Mouse (Mus musculus) limb, embryonic 14.5 days (tissue): ENCODE measurements at regions not wholly inside any gene's neighbourhood (a gene's known extent, or its start where the extent isn't known, plus 50 kb on each side); places are given as distances from the start of the nearest gene placed in this dataset.

Experiments
- ATAC-seq: fragments of 200-750 bp; cut with Nextera tagmentation; 2 replicates; pipeline ENCODE4 v1.8.0; 2017; ENCODE audit warnings: low read depth, moderate number of reproducible peaks, moderate TSS enrichment; ENCODE audit not compliant: low FRiP score
- DNase-seq: peaks from one replicate; pipeline ENCODE4 v3.0.0-alpha.2; 2015; ENCODE audit warnings: low spot score
- H3K27ac ChIP-seq: fragments of 300-500 bp; sonication (generic); replicated peaks from 2 replicates; pipeline ENCODE4 v1.5.1; 2014; ENCODE audit warnings: low read depth, mild to moderate bottlenecking, low read length, moderate library complexity, mixed read lengths
- H3K27me3 ChIP-seq: fragments of 300-500 bp; sonication (generic); 2 replicates; pipeline ENCODE4 v1.6.1; 2014; ENCODE audit warnings: low read length, mixed read lengths; ENCODE audit not compliant: control insufficient read depth, insufficient read depth
- H3K36me3 ChIP-seq: fragments of 300-500 bp; sonication (generic); 2 replicates; pipeline ENCODE4 v1.6.1; 2014; ENCODE audit warnings: mild to moderate bottlenecking, low read length, moderate library complexity, mixed read lengths; ENCODE audit not compliant: control insufficient read depth, insufficient read depth
- H3K4me1 ChIP-seq: fragments of 300-500 bp; sonication (generic); 2 replicates; pipeline ENCODE4 v1.6.1; 2014; ENCODE audit warnings: antibody characterized with exemption, low read length, mixed read lengths; ENCODE audit not compliant: control insufficient read depth, insufficient read depth
- H3K4me2 ChIP-seq: fragments of 300-500 bp; sonication (generic); replicated peaks from 2 replicates; pipeline ENCODE4 v1.6.1; 2014; ENCODE audit warnings: low read depth, mild to moderate bottlenecking, low read length, moderate library complexity; ENCODE audit not compliant: severe bottlenecking
- H3K4me3 ChIP-seq: fragments of 300-500 bp; sonication (generic); replicated peaks from 2 replicates; pipeline ENCODE4 v1.5.1; 2014; ENCODE audit warnings: low read length
- H3K9ac ChIP-seq: fragments of 300-500 bp; sonication (generic); 2 replicates; pipeline ENCODE4 v1.6.1; 2014; ENCODE audit warnings: mild to moderate bottlenecking, low read depth, low read length, moderate library complexity; ENCODE audit not compliant: severe bottlenecking
- H3K9me3 ChIP-seq: fragments of 300-500 bp; sonication (generic); 2 replicates; pipeline ENCODE4 v1.6.1; 2016; ENCODE audit warnings: low read length; ENCODE audit not compliant: control insufficient read depth
- POLR2A ChIP-seq: fragments of 200-500 bp; IDR thresholded peaks from 2 replicates; pipeline ENCODE4 v1.8.0; 2012; ENCODE audit warnings: inconsistent platforms, mild to moderate bottlenecking, moderate library complexity, borderline replicate concordance; ENCODE audit not compliant: insufficient read depth, insufficient read length; ENCODE audit errors: extremely low read depth
- WGBS: fragments of 180-500 bp; shearing (Covaris S2); extraction: QIAGEN DNeasy Blood & Tissue Kit; methylation state at CpG from one replicate; pipeline ENCODE4 v1.1.7; 2014; 5-methylcytosine and 5-hydroxymethylcytosine counted together

GRCm38 (mm10) chr7:88544393-88544792, 114.3 kb downstream of the Rab38 start:
- WGBS: 13% methylated on average over 4 of the region's 4 CpGs
- Histone ChIP-seq H3K36me3 (no peaks in the 10 kb centered on the region), H3K27ac (no peak overlapping the region), H3K4me3 (no peak overlapping the region), H3K9ac (no peak overlapping the region), H3K4me2 (no peak overlapping the region), H3K4me1 (no peaks in the 10 kb centered on the region), H3K9me3 (no peaks in the 10 kb centered on the region), H3K27me3 (no peaks in the 10 kb centered on the region)
- DNase-seq (peak; percentile 94), ATAC-seq (peak; percentile 67)
- TF ChIP-seq POLR2A: no peak

- DNase-seq (no peak), ATAC-seq (no peak)
- H3K9me3 ChIP-seq: no peaks in the 10 kb centered on the region
- no peak overlapping the region for H3K27ac ChIP-seq
- 64% methylated on average over 5 of the region's 5 CpGs for WGBS
- no peaks in the 10 kb centered on the region for H3K4me1 ChIP-seq
- TF ChIP-seq POLR2A: no peak
- no peak overlapping the region for H3K4me3 ChIP-seq
- H3K27me3 ChIP-seq: no peaks in the 10 kb centered on the region
- H3K9ac ChIP-seq: no peak overlapping the region
- H3K36me3 ChIP-seq: no peaks in the 10 kb centered on the region
- H3K4me2 ChIP-seq: no peak overlapping the region
These were observed 115.0 kb downstream of the Rab38 start for GRCm38 (mm10) chr7:88544976-88545654.

GRCm38 (mm10) chr7:88575073-88575472, 145.0 kb downstream of the Rab38 start:
- no peaks in the 10 kb centered on the region for H3K4me1 ChIP-seq
- TF ChIP-seq POLR2A: no peak
- ATAC-seq (no peak), DNase-seq (no peak)
- H3K27ac ChIP-seq: no peak overlapping the region
- 77% methylated on average over 1 of the region's 1 CpGs for WGBS
- no peak overlapping the region for H3K9ac ChIP-seq
- no peaks in the 10 kb centered on the region for H3K9me3 ChIP-seq
- H3K4me2 ChIP-seq: no peak overlapping the region
- no peaks in the 10 kb centered on the region for H3K36me3 ChIP-seq
- H3K4me3 ChIP-seq: no peak overlapping the region
- H3K27me3 ChIP-seq: no peaks in the 10 kb centered on the region

- no peaks in the 10 kb centered on the region for H3K36me3 ChIP-seq
- H3K4me3 ChIP-seq: no peak overlapping the region
- no peaks in the 10 kb centered on the region for H3K4me1 ChIP-seq
- 79% methylated on average over 1 of the region's 1 CpGs for WGBS
- TF ChIP-seq POLR2A: no peak
- no peak for ATAC-seq
- H3K9me3 ChIP-seq: no peaks in the 10 kb centered on the region
- H3K4me2 ChIP-seq: no peak overlapping the region
- no peak overlapping the region for H3K9ac ChIP-seq
- no peaks in the 10 kb centered on the region for H3K27me3 ChIP-seq
- no peak overlapping the region for H3K27ac ChIP-seq
- no peak for DNase-seq
These were observed 170.7 kb downstream of the Rab38 start for GRCm38 (mm10) chr7:88600781-88601180.
